Comparison of ENCODE assay signal across 11 mouse cellular contexts in the genomic region with DNA sequence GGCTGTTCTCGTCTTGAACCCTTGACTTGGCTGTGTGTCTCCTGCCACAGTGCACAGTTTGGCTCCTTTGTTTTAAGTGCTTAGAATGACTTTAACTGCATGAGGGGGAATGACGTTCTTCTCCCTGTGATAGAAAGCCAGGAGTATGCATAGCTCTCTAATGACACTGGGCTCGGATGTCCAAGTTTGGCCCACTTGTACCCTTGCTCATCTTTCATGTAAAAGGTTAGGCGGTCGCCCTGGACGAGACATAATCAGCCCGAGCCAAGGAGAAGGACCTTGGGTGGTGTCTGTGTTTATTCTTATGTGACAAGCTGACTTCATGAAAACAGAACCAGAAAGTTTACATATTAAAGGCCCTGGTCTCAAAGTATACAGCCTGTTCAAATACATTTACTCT.
"Had no signal": no experiment of that assay in that cellular context is flagged by ENCODE, and none has a peak within 500 bp of the region (broad histone marks: within the 10 kb centered on the region; RNA-seq: fewer than 3 reads in every experiment).

No protein-coding gene starts in this region.

- H3K9ac ChIP-seq: limb, embryonic 13.5 days; liver, embryonic 14.5 days; lung, embryonic 14.5 days; midbrain, embryonic 12.5 days; neural tube, embryonic 13.5 days had no signal

- H3K4me2 ChIP-seq: lung, embryonic 14.5 days; midbrain, embryonic 12.5 days; neural tube, embryonic 13.5 days had no signal

- H3K4me3 ChIP-seq: limb, embryonic 13.5 days; midbrain, embryonic 12.5 days; neural tube, embryonic 13.5 days had no signal

- H3K36me3 ChIP-seq: limb, embryonic 13.5 days; midbrain, embryonic 12.5 days; neural tube, embryonic 13.5 days had no signal

- DNase-seq: left cerebral cortex, postnatal 4 days; lung, embryonic 14.5 days; retina, postnatal 1 day; thymus, adult 18-20 months; thymus, postnatal 14 days had no signal

- H3K27me3 ChIP-seq: limb, embryonic 13.5 days; midbrain, embryonic 12.5 days; neural tube, embryonic 13.5 days had no signal

- H3K27ac ChIP-seq: limb, embryonic 13.5 days; liver, embryonic 14.5 days; midbrain, embryonic 12.5 days; neural tube, embryonic 13.5 days had no signal

- ATAC-seq: intestine, embryonic 16.5 days; midbrain, embryonic 16.5 days had no signal

- H3K9me3 ChIP-seq: limb, embryonic 13.5 days; midbrain, embryonic 12.5 days; neural tube, embryonic 13.5 days had no signal
